Mouse (Mus musculus) c-Kit-negative CD71-positive TER-119-positive erythroid progenitor cells, embryonic 14.5 days (primary cell): ENCODE measurements around the gene Adgrg1.

Experiments used
- DNase-seq: peaks from one replicate; pipeline ENCODE4 v3.0.0-alpha.2; 2013; ENCODE audit warnings: low read depth, low spot score

The Adgrg1 gene

GRCm38 (mm10) chr8:94976651-94977417, 2.3 kb downstream of the Adgrg1 start:
- DNase-seq = no peak

GRCm38 (mm10) chr8:94978131-94978530, 3.6 kb downstream of the Adgrg1 start:
- no peak for DNase-seq

- DNase-seq = no peak
Measured at GRCm38 (mm10) chr8:94978593-94979319, 4.2 kb downstream of the Adgrg1 start.

GRCm38 (mm10) chr8:94980176-94980575, 5.6 kb downstream of the Adgrg1 start:
- DNase-seq = no peak

- no peak for DNase-seq
Measured at GRCm38 (mm10) chr8:94980976-94981375, 6.4 kb downstream of the Adgrg1 start.

- no peak for DNase-seq
Measured at GRCm38 (mm10) chr8:94981848-94982247, 7.3 kb downstream of the Adgrg1 start.

- no peak for DNase-seq
Measured at GRCm38 (mm10) chr8:94983146-94983545, 8.6 kb downstream of the Adgrg1 start.

GRCm38 (mm10) chr8:94983881-94984516, 9.4 kb downstream of the Adgrg1 start:
- DNase-seq = peak; percentile 76

- DNase-seq = no peak
Measured at GRCm38 (mm10) chr8:94985023-94985422, 10.5 kb downstream of the Adgrg1 start.

GRCm38 (mm10) chr8:94986676-94987075, 12.1 kb downstream of the Adgrg1 start:
- no peak for DNase-seq

GRCm38 (mm10) chr8:94987553-94987952, 13.0 kb downstream of the Adgrg1 start:
- no peak for DNase-seq

GRCm38 (mm10) chr8:94988619-94989018, 14.1 kb downstream of the Adgrg1 start:
- DNase-seq = no peak

- no peak for DNase-seq
Measured at GRCm38 (mm10) chr8:94989711-94990110, 15.2 kb downstream of the Adgrg1 start.

GRCm38 (mm10) chr8:94990598-94991453, 16.3 kb downstream of the Adgrg1 start:
- DNase-seq = no peak

- DNase-seq = no peak
Measured at GRCm38 (mm10) chr8:94991454-94991994, 17.0 kb downstream of the Adgrg1 start.

GRCm38 (mm10) chr8:94992010-94992409, 17.5 kb downstream of the Adgrg1 start:
- no peak for DNase-seq

- DNase-seq = no peak
Measured at GRCm38 (mm10) chr8:94992534-94992933, 18.0 kb downstream of the Adgrg1 start.

GRCm38 (mm10) chr8:94992996-94993724, 18.6 kb downstream of the Adgrg1 start:
- DNase-seq = no peak

GRCm38 (mm10) chr8:94994006-94994405, 19.5 kb downstream of the Adgrg1 start:
- no peak for DNase-seq

- DNase-seq = no peak
Measured at GRCm38 (mm10) chr8:94994510-94994909, 20.0 kb downstream of the Adgrg1 start.
